Mouse (Mus musculus) hindbrain, embryonic 12.5 days (tissue): Measurements from ENCODE around the gene Btbd18. TPM values are rescaled to one million over a fixed set of nuclear protein-coding genes. Genes with fewer than 3 reads are reported as not detected.

Source experiments
- ATAC-seq: fragments of 200-750 bp; cut with Nextera tagmentation; 2 replicates; pipeline ENCODE4 v1.8.0; 2017; ENCODE audit warnings: moderate TSS enrichment; ENCODE audit not compliant: low FRiP score
- H3K27ac ChIP-seq: fragments of 300-500 bp; sonication (generic); 2 replicates; pipeline ENCODE4 v1.5.1; 2016; ENCODE audit warnings: mild to moderate bottlenecking
- H3K27me3 ChIP-seq: fragments of 300-500 bp; sonication (generic); 2 replicates; pipeline ENCODE4 v1.6.1; 2016; ENCODE audit warnings: mild to moderate bottlenecking
- H3K36me3 ChIP-seq: fragments of 300-500 bp; sonication (generic); 2 replicates; pipeline ENCODE4 v1.6.1; 2016; ENCODE audit warnings: mild to moderate bottlenecking
- H3K4me1 ChIP-seq: fragments of 300-500 bp; sonication (generic); 2 replicates; pipeline ENCODE4 v1.6.1; 2016
- H3K4me2 ChIP-seq: fragments of 300-500 bp; sonication (generic); replicated peaks from 2 replicates; pipeline ENCODE4 v1.6.1; 2016; ENCODE audit warnings: mild to moderate bottlenecking
- H3K4me3 ChIP-seq: fragments of 300-500 bp; sonication (generic); 2 replicates; pipeline ENCODE4 v1.5.1; 2016; ENCODE audit warnings: mild to moderate bottlenecking
- H3K9ac ChIP-seq: fragments of 300-500 bp; sonication (generic); 2 replicates; pipeline ENCODE4 v1.6.1; 2016; ENCODE audit warnings: mild to moderate bottlenecking, moderate library complexity
- H3K9me3 ChIP-seq: fragments of 300-500 bp; sonication (generic); replicated peaks from 2 replicates; pipeline ENCODE4 v1.6.1; 2016; ENCODE audit warnings: mild to moderate bottlenecking
- WGBS: fragments of 180-500 bp; shearing (Covaris S2); methylation state at CpG from one replicate; pipeline ENCODE4 v1.1.7; 2016; 5-methylcytosine and 5-hydroxymethylcytosine counted together
- polyA plus RNA-seq: library from polyadenylated mRNA; unstranded; fragments of >200 nt; fragmentation: Nextera tagmentation; extraction: Ambion mirVana; gene quantifications from 2 replicates; pipeline ENCODE4 v1.2.1, GENCODE M21; 2016

Gene Btbd18
- 0.32 and 0.48 TPM in 2 replicates for polyA plus RNA-seq

GRCm38 (mm10) chr2:84658806-84659205 lies at the start of gene Btbd18:
TSS of gene Btbd18 (plus strand) at chr2:84659079.
- Histone ChIP-seq H3K36me3 (no peaks in the 10 kb centered on the region), H3K4me2 (no peak within 1 kb of the TSS), H3K27me3 (no peaks in the 10 kb centered on the region), H3K9me3 (0 out of 2 replicates have a peak, but pooled peaks cover 3% of the 10 kb centered on the region), H3K9ac (no peak within 1 kb of the TSS), H3K4me3 (no peak within 1 kb of the TSS), H3K4me1 (no peaks in the 10 kb centered on the region), H3K27ac (no peak within 1 kb of the TSS)
- 92% methylated on average over 32 of the region's 32 CpGs for WGBS
- ATAC-seq, result no peak

- WGBS, result 93% methylated on average over 6 of the region's 6 CpGs
- H3K4me2 ChIP-seq, result no peak overlapping the region
These were observed 46.1 kb upstream of the Btbd18 start for GRCm38 (mm10) chr2:84612764-84613163.

GRCm38 (mm10) chr2:84617637-84618515 lies 41.0 kb upstream of the Btbd18 start:
- Histone ChIP-seq H3K9ac (no peak overlapping the region), H3K4me1 (no peaks in the 10 kb centered on the region), H3K27ac (no peak overlapping the region), H3K4me2 (no peak overlapping the region), H3K4me3 (no peak overlapping the region), H3K9me3 (no peaks in the 10 kb centered on the region), H3K27me3 (no peaks in the 10 kb centered on the region), H3K36me3 (peaks cover 61% of the 10 kb centered on the region)
- ATAC-seq, result peak; percentile 78
- WGBS, result 74% methylated on average over 3 of the region's 3 CpGs

More at GRCm38 (mm10) chr2:84612764-84613163, 46.1 kb upstream of the Btbd18 start:
- Histone ChIP-seq H3K4me3 (no peak overlapping the region), H3K36me3 (peaks cover 80% of the 10 kb centered on the region), H3K4me1 (no peaks in the 10 kb centered on the region), H3K9me3 (no peaks in the 10 kb centered on the region), H3K27ac (no peak overlapping the region), H3K27me3 (no peaks in the 10 kb centered on the region), H3K9ac (no peak overlapping the region)
- no peak for ATAC-seq

- no peak overlapping the region for H3K4me3 ChIP-seq
- WGBS, result 88% methylated on average over 2 of the region's 2 CpGs
- H3K27me3 ChIP-seq, result no peaks in the 10 kb centered on the region
- ATAC-seq, result no peak
- no peaks in the 10 kb centered on the region for H3K4me1 ChIP-seq
- H3K9me3 ChIP-seq, result no peaks in the 10 kb centered on the region
- no peak overlapping the region for H3K4me2 ChIP-seq
- no peak overlapping the region for H3K27ac ChIP-seq
- peaks cover 50% of the 10 kb centered on the region for H3K36me3 ChIP-seq
- H3K9ac ChIP-seq, result no peak overlapping the region
These were observed 40.0 kb upstream of the Btbd18 start for GRCm38 (mm10) chr2:84618914-84619313.

GRCm38 (mm10) chr2:84619646-84620340 lies 39.1 kb upstream of the Btbd18 start:
- Histone ChIP-seq H3K36me3 (peaks cover 52% of the 10 kb centered on the region), H3K4me3 (no peak overlapping the region), H3K9ac (no peak overlapping the region), H3K4me1 (no peaks in the 10 kb centered on the region), H3K9me3 (no peaks in the 10 kb centered on the region), H3K27ac (no peak overlapping the region), H3K4me2 (no peak overlapping the region), H3K27me3 (no peaks in the 10 kb centered on the region)
- ATAC-seq, result no peak
- 96% methylated on average over 21 of the region's 21 CpGs for WGBS

- Histone ChIP-seq H3K27me3 (no peaks in the 10 kb centered on the region), H3K36me3 (peaks cover 32% of the 10 kb centered on the region), H3K27ac (no peak overlapping the region), H3K9ac (no peak overlapping the region), H3K9me3 (no peaks in the 10 kb centered on the region), H3K4me3 (no peak overlapping the region), H3K4me2 (no peak overlapping the region), H3K4me1 (0 out of 2 replicates have a peak, but pooled peaks cover 4% of the 10 kb centered on the region)
- no peak for ATAC-seq
- WGBS, result 81% methylated on average over 2 of the region's 2 CpGs
These were observed 36.2 kb upstream of the Btbd18 start for GRCm38 (mm10) chr2:84622668-84623067.

GRCm38 (mm10) chr2:84623428-84624119 lies 35.3 kb upstream of the Btbd18 start:
- H3K27me3 ChIP-seq, result no peaks in the 10 kb centered on the region
- no peak overlapping the region for H3K27ac ChIP-seq
- 95% methylated on average over 3 of the region's 3 CpGs for WGBS
- H3K4me3 ChIP-seq, result no peak overlapping the region
- no peak overlapping the region for H3K9ac ChIP-seq
- no peaks in the 10 kb centered on the region for H3K9me3 ChIP-seq
- no peak overlapping the region for H3K4me2 ChIP-seq
- H3K36me3 ChIP-seq, result peaks cover 32% of the 10 kb centered on the region
- H3K4me1 ChIP-seq, result 0 out of 2 replicates have a peak, but pooled peaks cover 4% of the 10 kb centered on the region
- ATAC-seq, result no peak

- Histone ChIP-seq H3K27me3 (no peaks in the 10 kb centered on the region), H3K4me2 (no peak overlapping the region), H3K4me1 (0 out of 2 replicates have a peak, but pooled peaks cover 4% of the 10 kb centered on the region), H3K36me3 (peaks cover 27% of the 10 kb centered on the region), H3K9ac (no peak overlapping the region), H3K27ac (no peak overlapping the region), H3K9me3 (no peaks in the 10 kb centered on the region), H3K4me3 (no peak overlapping the region)
- ATAC-seq, result no peak
- WGBS, result 95% methylated on average over 17 of the region's 17 CpGs
These were observed 34.7 kb upstream of the Btbd18 start for GRCm38 (mm10) chr2:84624201-84624600.

- Histone ChIP-seq H3K27me3 (no peaks in the 10 kb centered on the region), H3K9me3 (no peaks in the 10 kb centered on the region), H3K36me3 (peaks cover 9% of the 10 kb centered on the region), H3K9ac (no peak overlapping the region), H3K27ac (no peak overlapping the region), H3K4me1 (0 out of 2 replicates have a peak, but pooled peaks cover 4% of the 10 kb centered on the region), H3K4me3 (no peak overlapping the region), H3K4me2 (no peak overlapping the region)
- ATAC-seq, result no peak; the same call in 1 of the 2 replicates
- 77% methylated on average over 7 of the region's 7 CpGs for WGBS
These were observed 32.4 kb upstream of the Btbd18 start for GRCm38 (mm10) chr2:84626366-84626975.

GRCm38 (mm10) chr2:84627036-84627435 lies 31.8 kb upstream of the Btbd18 start:
- no peak overlapping the region for H3K27ac ChIP-seq
- H3K4me3 ChIP-seq, result no peak overlapping the region
- H3K36me3 ChIP-seq, result peaks cover 9% of the 10 kb centered on the region
- H3K9me3 ChIP-seq, result no peaks in the 10 kb centered on the region
- H3K4me1 ChIP-seq, result 0 out of 2 replicates have a peak, but pooled peaks cover 4% of the 10 kb centered on the region
- WGBS, result 55% methylated on average over 3 of the region's 3 CpGs
- H3K9ac ChIP-seq, result no peak overlapping the region
- H3K27me3 ChIP-seq, result no peaks in the 10 kb centered on the region
- no peak overlapping the region for H3K4me2 ChIP-seq
- ATAC-seq, result no peak

- no peak for ATAC-seq
- Histone ChIP-seq H3K9me3 (no peaks in the 10 kb centered on the region), H3K4me3 (no peak overlapping the region), H3K4me1 (peaks cover 38% of the 10 kb centered on the region), H3K27me3 (no peaks in the 10 kb centered on the region), H3K27ac (no peak overlapping the region), H3K4me2 (no peak overlapping the region), H3K9ac (no peak overlapping the region), H3K36me3 (no peaks in the 10 kb centered on the region)
- 83% methylated on average over 1 of the region's 1 CpGs for WGBS
These were observed 26.9 kb upstream of the Btbd18 start for GRCm38 (mm10) chr2:84632001-84632400.
